Mouse (Mus musculus) liver, embryonic 13.5 days (tissue): ENCODE data around the gene Arhgap10. TPM values are rescaled to one million over a fixed set of nuclear protein-coding genes. Genes with fewer than 3 reads are reported as not detected.

ENCODE experiments used
- ATAC-seq: fragments of 200-750 bp; cut with Nextera tagmentation; 2 replicates; pipeline ENCODE4 v1.8.0; 2017; ENCODE audit warnings: low read depth, mild to moderate bottlenecking, moderate number of reproducible peaks, moderate library complexity
- DNase-seq: peaks from one replicate; pipeline ENCODE4 v3.0.0; 2022
- H3K27ac ChIP-seq: fragments of 300-500 bp; sonication (generic); 2 replicates; pipeline ENCODE4 v1.5.1; 2015; ENCODE audit warnings: moderate library complexity, mild to moderate bottlenecking, inconsistent platforms
- H3K27me3 ChIP-seq: fragments of 300-500 bp; sonication (generic); 2 replicates; pipeline ENCODE4 v1.6.1; 2015; ENCODE audit warnings: mild to moderate bottlenecking, inconsistent platforms
- H3K36me3 ChIP-seq: fragments of 300-500 bp; sonication (generic); 2 replicates; pipeline ENCODE4 v1.6.1; 2015; ENCODE audit warnings: mild to moderate bottlenecking, inconsistent platforms
- H3K4me1 ChIP-seq: fragments of 300-500 bp; sonication (generic); replicated peaks from 2 replicates; pipeline ENCODE4 v1.6.1; 2015; ENCODE audit warnings: inconsistent platforms
- H3K4me2 ChIP-seq: fragments of 300-500 bp; sonication (generic); 2 replicates; pipeline ENCODE4 v1.6.1; 2015; ENCODE audit warnings: inconsistent platforms, mild to moderate bottlenecking, moderate library complexity
- H3K4me3 ChIP-seq: fragments of 300-500 bp; sonication (generic); replicated peaks from 2 replicates; pipeline ENCODE4 v1.5.1; 2015; ENCODE audit warnings: mild to moderate bottlenecking, inconsistent platforms
- H3K9ac ChIP-seq: fragments of 300-500 bp; sonication (generic); 2 replicates; pipeline ENCODE4 v1.6.1; 2015; ENCODE audit warnings: mild to moderate bottlenecking, inconsistent platforms
- H3K9me3 ChIP-seq: fragments of 300-500 bp; sonication (generic); replicated peaks from 2 replicates; pipeline ENCODE4 v1.6.1; 2016; ENCODE audit warnings: inconsistent platforms
- WGBS: fragments of 180-500 bp; shearing (Covaris S2); methylation state at CpG from one replicate; pipeline ENCODE4 v1.1.7; 2015; ENCODE audit not compliant: insufficient replicate concordance; 5-methylcytosine and 5-hydroxymethylcytosine counted together
- polyA plus RNA-seq: library from polyadenylated mRNA; unstranded; fragments of >200 nt; fragmentation: Nextera tagmentation; extraction: Ambion mirVana; gene quantifications from 2 replicates; pipeline ENCODE4 v1.2.1, GENCODE M21; 2015

Gene Arhgap10
- polyA plus RNA-seq, 1 experiment from 2014 or later: 7.9 TPM

DNA sequence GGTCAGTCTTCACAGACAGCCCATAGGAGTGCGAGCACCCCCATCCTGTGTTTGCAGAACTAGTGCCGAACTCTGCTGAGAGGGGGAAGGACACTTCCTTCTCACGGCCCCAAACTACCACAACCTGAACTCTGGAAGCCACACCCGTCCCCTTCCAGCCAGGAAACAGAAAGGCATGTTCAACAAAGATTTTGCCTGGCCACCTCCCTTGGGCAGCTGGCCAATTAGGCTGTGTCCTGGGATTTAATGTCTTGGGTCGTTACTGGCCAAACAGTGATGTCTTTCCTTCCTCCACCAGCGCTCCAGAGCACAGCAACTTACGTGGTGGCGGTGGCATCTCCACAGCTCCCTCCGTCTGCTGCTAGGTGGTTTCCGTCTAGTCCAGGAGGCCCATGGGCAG is 240.9 kb downstream of the Arhgap10 start:
- no peak for DNase-seq
- no peak overlapping the region for H3K9ac ChIP-seq
- no peak overlapping the region for H3K4me2 ChIP-seq
- no peaks in the 10 kb centered on the region for H3K9me3 ChIP-seq
- WGBS: 54% methylated on average over 10 of the region's 10 CpGs
- peaks cover 6% of the 10 kb centered on the region; the same call in 1 of the 2 replicates for H3K36me3 ChIP-seq
- H3K4me3 ChIP-seq: no peak overlapping the region
- ATAC-seq: no peak
- H3K27ac ChIP-seq: no peak overlapping the region
- no peaks in the 10 kb centered on the region for H3K4me1 ChIP-seq
- no peaks in the 10 kb centered on the region for H3K27me3 ChIP-seq

DNA sequence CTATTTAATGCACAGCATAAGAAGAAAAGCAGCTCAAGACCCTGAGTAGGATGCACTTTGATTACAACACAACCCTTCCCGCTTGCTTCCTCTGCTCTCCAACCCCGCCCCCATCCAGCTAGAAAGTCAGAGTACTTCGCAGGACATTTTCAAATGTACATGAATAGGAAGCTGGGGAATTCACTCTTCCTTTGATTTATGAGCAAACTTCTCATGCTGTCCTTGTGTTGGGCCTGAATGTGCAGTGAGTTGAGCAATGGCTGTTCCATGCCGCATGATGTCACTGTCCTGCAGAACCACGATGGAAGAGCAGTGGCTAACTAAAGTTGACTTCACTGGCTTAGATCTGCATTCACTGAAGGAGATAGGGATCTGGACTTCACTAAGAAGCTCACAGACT is 242.2 kb downstream of the Arhgap10 start:
- WGBS: 67% methylated on average over 5 of the region's 5 CpGs
- Histone ChIP-seq H3K4me2 (no peak overlapping the region), H3K27ac (no peak overlapping the region), H3K4me3 (no peak overlapping the region), H3K4me1 (no peaks in the 10 kb centered on the region), H3K36me3 (peaks cover 12% of the 10 kb centered on the region; the same call in 1 of the 2 replicates), H3K9ac (no peak overlapping the region), H3K27me3 (no peaks in the 10 kb centered on the region), H3K9me3 (no peaks in the 10 kb centered on the region)
- ATAC-seq: no peak
- no peak for DNase-seq

DNA sequence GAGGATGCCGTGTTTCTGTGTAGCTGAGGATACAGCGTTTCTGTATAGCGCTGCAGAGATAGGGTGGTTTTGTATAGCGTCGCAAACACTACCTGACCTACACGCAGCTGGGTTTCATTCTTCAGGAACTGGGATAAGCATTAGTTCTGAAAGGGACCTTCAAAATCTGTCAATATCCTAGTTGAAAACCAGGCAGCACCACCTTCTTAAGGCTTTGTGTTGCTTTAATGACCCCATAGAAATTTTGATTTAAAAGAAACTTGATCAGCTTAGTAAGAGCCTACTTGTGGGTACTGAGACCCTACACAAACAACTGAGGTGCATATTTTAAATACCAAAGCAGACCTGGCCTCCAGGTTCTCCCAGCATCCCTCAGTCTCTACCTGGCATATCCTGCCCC is 245.6 kb downstream of the Arhgap10 start:
- H3K9me3 ChIP-seq: no peaks in the 10 kb centered on the region
- H3K4me2 ChIP-seq: no peak overlapping the region
- H3K27ac ChIP-seq: no peak overlapping the region
- WGBS: 85% methylated on average over 6 of the region's 6 CpGs
- H3K27me3 ChIP-seq: no peaks in the 10 kb centered on the region
- H3K4me1 ChIP-seq: no peaks in the 10 kb centered on the region
- no peak overlapping the region for H3K9ac ChIP-seq
- H3K36me3 ChIP-seq: peaks cover 23% of the 10 kb centered on the region
- no peak overlapping the region for H3K4me3 ChIP-seq
- ATAC-seq: no peak
- no peak for DNase-seq

DNA sequence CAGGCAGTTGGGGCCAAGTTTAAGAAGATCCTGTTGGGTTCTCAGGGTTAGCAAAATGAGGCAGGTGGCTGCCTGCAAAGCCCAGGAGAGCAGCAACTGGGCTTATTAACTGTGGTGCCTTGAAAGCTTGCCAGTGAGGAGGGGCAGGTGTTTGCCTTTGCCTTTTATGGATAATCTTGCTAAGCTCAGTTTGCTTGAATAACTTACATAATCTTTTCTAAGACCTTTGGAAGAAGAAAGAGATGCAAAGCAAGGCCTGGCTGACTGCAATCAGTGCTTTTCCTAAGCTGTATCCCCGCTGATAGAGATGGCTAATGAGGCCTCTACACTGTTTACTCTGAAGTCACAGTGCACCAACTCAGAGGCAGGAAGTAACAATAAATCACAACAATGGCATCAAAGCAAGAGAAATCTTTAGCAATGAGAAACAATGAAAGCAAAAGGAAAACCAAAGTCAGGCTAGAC is 249.8 kb downstream of the Arhgap10 start:
- no peaks in the 10 kb centered on the region for H3K9me3 ChIP-seq
- no peaks in the 10 kb centered on the region for H3K27me3 ChIP-seq
- no peak for DNase-seq
- 51% methylated on average over 1 of the region's 1 CpGs for WGBS
- peaks cover 18% of the 10 kb centered on the region for H3K36me3 ChIP-seq
- ATAC-seq: no peak
- H3K27ac ChIP-seq: no peak overlapping the region
- H3K4me1 ChIP-seq: no peaks in the 10 kb centered on the region
- no peak overlapping the region for H3K4me3 ChIP-seq
- H3K9ac ChIP-seq: no peak overlapping the region
- no peak overlapping the region for H3K4me2 ChIP-seq

DNA sequence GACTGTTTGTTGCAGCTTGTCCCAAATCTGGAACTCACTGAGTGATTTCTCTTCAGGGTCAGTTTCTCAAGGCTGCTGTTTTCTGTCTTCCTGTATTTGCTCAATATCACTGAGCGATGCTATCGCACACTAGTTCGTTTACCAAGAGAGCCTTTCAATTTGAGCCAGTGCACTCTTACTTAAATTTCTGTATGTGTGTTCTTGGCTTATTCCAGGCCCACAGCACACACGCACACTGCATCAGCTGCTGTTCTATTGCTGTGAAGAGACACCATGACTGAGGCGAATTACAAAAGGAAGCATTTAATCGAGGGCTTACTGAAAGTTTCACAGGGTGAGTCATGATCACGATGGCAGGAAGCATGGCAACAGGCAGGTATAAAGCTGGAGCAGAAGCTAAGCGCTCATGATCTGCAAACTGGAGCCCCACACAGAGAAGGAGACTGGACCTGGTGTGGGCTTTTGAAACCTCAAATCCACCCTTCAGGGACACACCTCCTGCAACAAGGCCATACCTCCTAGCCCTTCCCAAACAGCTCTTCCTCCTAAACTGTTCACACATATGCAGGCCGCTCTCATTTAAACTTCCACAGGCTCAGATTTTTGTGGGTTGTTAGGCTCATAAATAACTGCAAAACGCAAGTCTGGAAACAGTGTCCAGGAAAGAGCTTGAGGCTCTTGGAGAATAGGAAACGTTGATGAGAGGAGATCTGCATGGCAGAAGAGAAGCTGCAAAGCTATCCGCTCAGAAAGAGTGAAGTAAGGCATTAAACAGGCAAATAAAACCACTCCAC is 255.3 kb downstream of the Arhgap10 start:
- no peak overlapping the region for H3K4me2 ChIP-seq
- H3K36me3 ChIP-seq: peaks cover 9% of the 10 kb centered on the region
- no peak overlapping the region for H3K27ac ChIP-seq
- H3K9ac ChIP-seq: no peak overlapping the region
- H3K4me1 ChIP-seq: no peaks in the 10 kb centered on the region
- H3K27me3 ChIP-seq: no peaks in the 10 kb centered on the region
- ATAC-seq (no peak), DNase-seq (no peak)
- 68% methylated on average over 12 of the region's 12 CpGs for WGBS
- no peaks in the 10 kb centered on the region for H3K9me3 ChIP-seq
- no peak overlapping the region for H3K4me3 ChIP-seq

DNA sequence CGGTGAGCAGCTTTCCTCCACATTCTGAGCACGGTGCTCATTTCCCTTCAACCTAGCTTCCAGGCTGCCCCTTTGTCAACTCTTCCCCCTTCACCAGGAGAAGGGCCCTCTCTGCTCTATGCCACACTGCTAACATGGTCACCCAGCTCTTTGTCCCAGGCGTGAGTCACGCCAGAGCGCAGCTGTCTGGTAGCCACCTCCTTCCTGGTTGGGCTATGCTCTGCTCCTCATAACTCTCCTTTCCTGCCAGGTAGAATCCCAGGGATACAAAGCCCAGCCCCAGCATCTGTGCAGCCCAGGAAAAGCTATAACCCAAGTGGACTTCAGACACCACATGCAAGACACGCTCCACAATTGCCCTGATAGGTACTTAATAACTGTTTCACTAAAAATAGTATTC is 256.5 kb downstream of the Arhgap10 start:
- WGBS: 84% methylated on average over 6 of the region's 6 CpGs
- H3K36me3 ChIP-seq: peaks cover 15% of the 10 kb centered on the region
- H3K4me3 ChIP-seq: no peak overlapping the region
- H3K27me3 ChIP-seq: no peaks in the 10 kb centered on the region
- no peak overlapping the region for H3K27ac ChIP-seq
- H3K9me3 ChIP-seq: no peaks in the 10 kb centered on the region
- no peak overlapping the region for H3K9ac ChIP-seq
- ATAC-seq: no peak
- no peak for DNase-seq
- H3K4me2 ChIP-seq: no peak overlapping the region
- H3K4me1 ChIP-seq: no peaks in the 10 kb centered on the region

DNA sequence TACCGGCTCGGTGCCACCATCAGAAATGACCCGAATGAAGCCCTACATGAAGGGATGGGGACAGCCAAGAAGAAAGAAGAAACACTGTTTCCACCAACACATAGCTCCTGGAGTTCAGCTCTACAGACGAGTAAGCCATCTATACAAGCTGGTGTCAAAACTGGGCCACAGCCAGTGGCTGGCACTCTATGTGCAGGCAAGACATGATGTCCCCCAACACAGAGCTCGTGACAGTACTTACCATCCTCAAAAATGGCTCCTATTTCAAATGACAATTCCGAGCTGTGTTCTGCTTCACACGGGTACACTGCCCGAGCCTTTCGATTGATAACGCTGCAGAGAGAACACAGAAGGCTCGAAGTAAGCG is 260.7 kb downstream of the Arhgap10 start:
- DNase-seq (no peak), ATAC-seq (no peak)
- H3K4me3 ChIP-seq: no peak overlapping the region
- H3K27ac ChIP-seq: no peak overlapping the region
- peaks cover 17% of the 10 kb centered on the region for H3K36me3 ChIP-seq
- H3K9ac ChIP-seq: no peak overlapping the region
- no peaks in the 10 kb centered on the region for H3K9me3 ChIP-seq
- 83% methylated on average over 12 of the region's 12 CpGs for WGBS
- no peaks in the 10 kb centered on the region for H3K27me3 ChIP-seq
- no peak overlapping the region for H3K4me2 ChIP-seq
- no peaks in the 10 kb centered on the region for H3K4me1 ChIP-seq

DNA sequence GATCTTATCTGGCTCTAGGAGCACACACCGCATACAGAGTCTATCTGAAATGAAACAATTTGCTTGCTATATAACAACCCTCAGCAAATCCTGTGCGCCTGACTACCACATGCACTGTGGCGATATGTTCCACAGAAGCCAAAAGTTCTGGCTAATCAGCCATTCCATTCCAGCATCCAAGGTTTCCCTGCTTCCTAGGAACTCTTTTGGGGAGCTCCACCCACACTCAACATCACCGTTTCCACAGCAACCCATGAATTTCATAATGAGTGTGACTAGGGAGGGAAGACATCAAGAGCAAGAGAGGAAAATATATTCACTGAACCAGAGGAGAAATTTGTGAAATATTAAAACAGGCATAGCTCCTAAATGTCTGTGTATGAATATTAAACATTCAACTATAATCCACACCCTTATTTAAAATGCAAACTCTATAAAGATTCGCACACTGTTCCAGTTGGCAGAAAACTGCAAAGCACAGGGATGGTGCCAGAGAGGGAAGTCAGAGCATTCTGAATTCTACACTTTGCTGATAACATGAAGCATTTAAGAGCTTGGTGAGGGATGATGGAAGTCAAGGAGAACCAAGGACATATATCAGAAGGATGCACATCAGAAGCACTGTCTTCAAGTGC is 261.2 kb downstream of the Arhgap10 start:
- H3K27ac ChIP-seq: no peak overlapping the region
- no peak overlapping the region for H3K9ac ChIP-seq
- no peak overlapping the region for H3K4me3 ChIP-seq
- no peaks in the 10 kb centered on the region for H3K27me3 ChIP-seq
- no peaks in the 10 kb centered on the region for H3K9me3 ChIP-seq
- H3K4me1 ChIP-seq: no peaks in the 10 kb centered on the region
- no peak overlapping the region for H3K4me2 ChIP-seq
- 81% methylated on average over 5 of the region's 5 CpGs for WGBS
- H3K36me3 ChIP-seq: peaks cover 17% of the 10 kb centered on the region
- ATAC-seq: no peak
- no peak for DNase-seq

DNA sequence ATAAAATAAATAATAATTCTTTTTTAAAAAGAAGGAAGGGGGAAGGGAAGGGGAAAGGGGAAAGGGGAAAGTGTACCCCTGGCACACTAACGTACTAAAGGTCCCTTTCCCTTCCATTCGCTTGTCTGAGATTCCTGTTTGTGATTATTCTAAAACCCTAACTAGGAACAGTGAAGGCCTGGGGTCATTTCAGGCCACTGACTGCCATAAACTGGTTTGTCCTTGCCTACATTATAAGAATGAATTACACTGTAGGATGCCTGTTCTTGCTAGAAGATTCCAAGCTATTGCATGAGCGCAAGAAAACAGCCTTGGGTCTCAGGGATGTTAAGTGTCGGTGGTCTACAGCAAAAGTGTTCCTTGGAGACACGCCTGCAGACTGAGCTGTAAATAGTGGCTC is 263.3 kb downstream of the Arhgap10 start:
- Histone ChIP-seq H3K9me3 (no peaks in the 10 kb centered on the region), H3K36me3 (peaks cover 17% of the 10 kb centered on the region), H3K27me3 (no peaks in the 10 kb centered on the region), H3K9ac (no peak overlapping the region), H3K4me2 (no peak overlapping the region), H3K27ac (no peak overlapping the region), H3K4me1 (no peaks in the 10 kb centered on the region), H3K4me3 (no peak overlapping the region)
- no peak for DNase-seq
- no peak for ATAC-seq
- WGBS: 71% methylated on average over 5 of the region's 5 CpGs

DNA sequence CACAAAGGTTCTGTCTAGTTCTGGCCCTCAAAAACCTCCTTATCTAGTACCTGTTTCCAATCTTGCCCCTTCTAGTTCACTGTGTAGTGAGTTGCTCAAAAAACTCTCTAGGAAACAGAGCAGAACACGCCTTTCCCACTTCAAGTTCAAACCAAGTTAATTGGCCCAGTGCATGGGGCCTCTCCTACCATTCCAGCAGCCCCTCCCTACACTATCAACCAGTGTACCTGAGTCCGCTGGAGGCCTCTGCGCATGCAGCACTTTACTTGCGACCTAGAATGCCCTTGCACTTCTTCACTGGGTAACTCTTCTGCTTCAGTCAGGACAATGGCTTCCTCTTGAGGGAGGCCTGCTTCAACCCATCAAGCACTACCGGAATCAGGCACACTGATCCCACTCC is 266.6 kb downstream of the Arhgap10 start:
- ATAC-seq (no peak), DNase-seq (no peak)
- Histone ChIP-seq H3K27ac (no peak overlapping the region), H3K4me1 (no peaks in the 10 kb centered on the region), H3K27me3 (no peaks in the 10 kb centered on the region), H3K4me2 (no peak overlapping the region), H3K4me3 (no peak overlapping the region), H3K36me3 (peaks cover 12% of the 10 kb centered on the region), H3K9me3 (no peaks in the 10 kb centered on the region), H3K9ac (no peak overlapping the region)
- 86% methylated on average over 5 of the region's 5 CpGs for WGBS

DNA sequence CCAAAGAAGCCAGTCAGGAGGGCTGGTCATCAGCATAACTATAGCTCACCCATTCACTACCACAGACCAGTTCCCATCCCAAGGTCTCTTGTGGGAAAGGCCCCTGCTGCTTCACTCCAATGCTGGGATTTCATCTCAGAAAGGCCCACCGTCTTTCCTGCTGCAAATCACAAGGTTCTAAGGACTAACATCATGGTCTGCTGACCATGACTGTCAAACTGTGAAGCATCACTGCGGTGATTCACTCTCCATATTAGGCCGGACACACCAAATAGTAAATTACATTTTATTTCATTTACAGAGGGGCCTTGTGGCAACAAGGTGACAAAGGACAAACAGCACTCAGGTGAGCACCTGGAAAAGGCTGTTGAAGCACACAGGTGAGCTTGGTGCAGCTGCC is 267.7 kb downstream of the Arhgap10 start:
- Histone ChIP-seq H3K4me1 (no peaks in the 10 kb centered on the region), H3K27ac (no peak overlapping the region), H3K9ac (no peak overlapping the region), H3K27me3 (no peaks in the 10 kb centered on the region), H3K36me3 (peaks cover 12% of the 10 kb centered on the region), H3K9me3 (no peaks in the 10 kb centered on the region), H3K4me3 (no peak overlapping the region), H3K4me2 (no peak overlapping the region)
- ATAC-seq: no peak
- no peak for DNase-seq
- whole genome bisulfite sequencing: 77% methylated on average over 3 of the region's 3 CpGs

DNA sequence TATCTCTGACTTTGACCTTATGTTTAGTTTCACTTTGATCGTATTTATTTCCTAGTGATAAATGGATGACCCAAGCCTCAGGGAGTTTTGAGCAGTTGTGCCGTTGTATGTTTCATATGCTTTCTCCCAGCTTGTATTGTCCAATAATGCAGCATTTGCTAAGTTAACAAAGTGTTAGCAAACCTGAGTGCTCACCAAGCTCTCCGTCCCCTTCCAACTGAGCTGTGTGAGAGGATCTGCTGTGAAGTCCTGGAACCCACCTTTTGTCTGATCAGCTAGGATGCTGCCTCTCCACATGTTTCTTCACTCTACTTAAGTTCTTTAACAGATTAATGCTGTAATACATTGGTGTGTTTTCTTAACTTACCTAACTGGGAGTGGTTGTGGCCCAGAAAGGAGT is 276.4 kb downstream of the Arhgap10 start:
- Histone ChIP-seq H3K27me3 (no peaks in the 10 kb centered on the region), H3K9me3 (no peaks in the 10 kb centered on the region), H3K4me2 (no peak overlapping the region), H3K27ac (no peak overlapping the region), H3K4me1 (no peaks in the 10 kb centered on the region), H3K36me3 (no peaks in the 10 kb centered on the region), H3K9ac (no peak overlapping the region), H3K4me3 (no peak overlapping the region)
- 78% methylated on average over 3 of the region's 3 CpGs for WGBS
- DNase-seq: no peak
- no peak for ATAC-seq
